Mouse (Mus musculus): ENCODE data around the gene Cd6.

Cd6 gene

DNA sequence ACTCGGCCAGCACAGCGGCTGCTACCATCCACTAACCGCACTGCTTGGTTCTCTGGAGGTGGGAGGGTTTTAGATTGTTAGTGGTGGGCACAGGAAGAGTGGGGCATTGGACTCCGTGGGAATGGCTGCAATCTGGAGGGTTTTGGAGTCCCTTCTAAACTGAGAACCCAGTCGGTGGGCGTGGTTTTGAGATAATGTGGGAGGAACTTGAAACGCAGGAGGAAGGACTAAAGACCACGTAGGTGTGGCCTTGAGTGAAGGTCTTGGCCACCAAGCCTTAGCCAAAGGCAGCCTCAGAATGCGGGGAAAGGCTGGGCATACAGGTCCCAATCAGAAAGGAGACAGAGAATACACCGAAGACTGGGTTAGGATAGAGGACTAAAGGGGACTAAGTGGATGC lies 31.3 kb downstream of the Cd6 start:
- peak; percentile 16 for DNase-seq

DNA sequence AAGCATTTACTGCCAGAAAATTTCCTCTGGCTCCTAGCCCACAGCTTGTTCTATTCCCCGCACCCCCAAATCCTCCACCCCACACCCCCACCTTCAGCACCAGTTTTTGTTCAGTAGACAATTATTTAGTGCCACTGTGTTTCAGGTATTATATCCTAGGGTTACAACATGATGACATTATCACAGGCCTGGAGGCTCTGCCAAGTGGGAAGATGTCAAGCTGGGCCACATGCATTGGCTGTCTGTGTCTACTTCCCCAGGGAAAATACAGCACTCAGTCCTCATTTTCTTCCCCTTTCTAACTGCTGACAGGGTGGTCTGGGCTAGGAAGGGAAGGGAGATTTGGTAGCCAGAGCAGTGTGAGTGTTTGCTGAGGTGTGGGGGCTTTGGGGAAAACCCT lies 34.9 kb downstream of the Cd6 start:
- DNase-seq = no peak

DNA sequence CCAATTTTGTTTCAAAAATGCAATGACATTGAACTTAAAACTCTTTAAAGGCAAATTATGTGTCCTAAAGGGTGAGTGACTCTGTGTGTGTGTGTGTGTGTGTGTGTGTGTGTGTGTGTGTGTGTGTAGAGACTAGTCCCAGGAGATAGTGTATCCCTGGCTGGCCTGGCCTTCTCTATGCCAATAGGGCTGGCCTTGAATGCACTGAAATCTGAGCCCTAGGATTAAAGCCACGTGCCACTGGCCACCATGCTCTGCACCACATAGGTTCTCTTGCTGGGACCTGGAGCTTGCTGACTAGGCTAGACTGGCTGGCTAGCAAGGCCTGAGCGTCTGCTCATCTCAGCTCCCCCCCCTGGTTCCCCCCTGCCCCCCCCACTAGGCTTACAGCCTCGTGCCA lies 36.8 kb downstream of the Cd6 start:
- no peak for DNase-seq

DNA sequence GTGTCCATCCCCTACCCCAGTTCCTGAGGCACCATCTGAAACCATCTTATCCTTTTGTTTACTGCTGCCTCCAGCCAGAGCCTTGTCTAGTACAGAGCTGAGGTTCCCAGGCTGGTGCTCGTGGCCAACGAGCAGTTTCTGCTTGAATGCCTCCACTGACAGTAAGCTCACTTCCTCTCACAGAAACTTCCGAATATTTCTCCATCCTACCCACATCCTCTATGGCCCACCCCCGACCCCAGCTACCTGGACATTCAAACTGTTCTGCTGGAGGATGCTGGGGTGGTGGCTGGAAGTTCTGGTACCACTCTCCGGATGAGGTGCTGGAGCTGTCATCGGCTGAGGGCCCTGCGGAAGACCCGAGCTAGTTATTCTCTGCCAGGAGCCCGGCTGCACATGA lies 39.5 kb downstream of the Cd6 start:
- peak; percentile 13 for DNase-seq

DNA sequence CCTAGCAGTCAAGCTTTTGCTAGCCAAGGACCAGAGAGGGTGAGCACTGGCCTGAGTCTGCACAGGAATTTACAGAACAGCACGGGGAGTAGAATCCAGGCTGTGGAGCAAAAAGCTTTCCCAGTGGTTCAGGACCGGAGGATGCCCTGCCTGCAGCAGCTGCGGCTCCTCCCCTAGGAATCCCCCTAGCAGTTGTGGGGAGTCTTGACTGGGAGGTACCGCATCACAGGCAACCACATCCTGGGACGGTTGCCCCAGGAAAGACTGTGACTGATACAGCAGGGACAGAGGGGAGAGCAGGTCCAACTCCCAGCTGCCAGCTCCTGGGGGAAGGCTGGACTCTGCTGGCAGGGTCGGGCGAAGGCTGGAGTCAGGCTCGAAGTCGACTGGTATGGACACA lies 41.6 kb downstream of the Cd6 start:
- DNase-seq = no peak

DNA sequence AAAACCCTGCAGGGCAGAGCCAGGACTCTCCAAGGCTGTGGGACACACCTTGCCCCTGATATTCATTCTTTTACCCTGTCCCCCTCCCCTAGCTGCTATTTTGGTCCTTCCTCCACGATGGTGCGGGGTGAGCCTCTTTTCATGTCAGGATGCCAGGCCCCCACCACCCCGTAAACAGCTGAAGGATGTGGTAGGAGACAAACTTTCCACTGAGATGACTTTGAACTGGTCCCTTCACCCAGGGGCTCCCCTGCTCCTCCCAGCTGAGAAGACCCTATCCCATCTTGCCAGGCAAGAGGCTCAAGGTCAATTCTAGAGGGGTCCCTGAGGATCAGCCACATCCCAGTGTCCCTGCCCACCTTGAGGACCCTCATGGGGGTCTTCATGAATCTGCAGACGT lies 42.5 kb downstream of the Cd6 start:
- DNase-seq = peak; percentile 18

DNA sequence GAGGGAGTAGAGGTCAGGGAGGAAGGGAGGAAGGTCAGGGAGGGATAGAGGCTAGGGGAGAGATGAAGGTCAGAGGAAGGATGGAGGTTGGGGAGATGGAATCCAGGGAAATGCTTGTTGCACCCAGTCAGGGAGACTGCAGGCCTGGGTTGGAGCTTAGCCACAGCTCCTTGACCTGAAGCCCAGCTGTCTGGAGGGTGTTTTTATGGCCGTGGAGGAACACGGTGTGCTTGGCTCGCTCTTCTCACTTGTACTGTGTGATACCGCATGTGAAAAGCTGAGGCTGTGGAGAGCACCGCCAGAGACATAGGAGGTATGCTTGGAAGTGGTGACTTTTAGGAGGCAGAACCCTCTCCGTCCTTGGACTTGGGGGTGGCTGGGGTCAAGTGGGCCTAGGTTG lies 43.1 kb downstream of the Cd6 start:
- peak; percentile 16 for DNase-seq

DNA sequence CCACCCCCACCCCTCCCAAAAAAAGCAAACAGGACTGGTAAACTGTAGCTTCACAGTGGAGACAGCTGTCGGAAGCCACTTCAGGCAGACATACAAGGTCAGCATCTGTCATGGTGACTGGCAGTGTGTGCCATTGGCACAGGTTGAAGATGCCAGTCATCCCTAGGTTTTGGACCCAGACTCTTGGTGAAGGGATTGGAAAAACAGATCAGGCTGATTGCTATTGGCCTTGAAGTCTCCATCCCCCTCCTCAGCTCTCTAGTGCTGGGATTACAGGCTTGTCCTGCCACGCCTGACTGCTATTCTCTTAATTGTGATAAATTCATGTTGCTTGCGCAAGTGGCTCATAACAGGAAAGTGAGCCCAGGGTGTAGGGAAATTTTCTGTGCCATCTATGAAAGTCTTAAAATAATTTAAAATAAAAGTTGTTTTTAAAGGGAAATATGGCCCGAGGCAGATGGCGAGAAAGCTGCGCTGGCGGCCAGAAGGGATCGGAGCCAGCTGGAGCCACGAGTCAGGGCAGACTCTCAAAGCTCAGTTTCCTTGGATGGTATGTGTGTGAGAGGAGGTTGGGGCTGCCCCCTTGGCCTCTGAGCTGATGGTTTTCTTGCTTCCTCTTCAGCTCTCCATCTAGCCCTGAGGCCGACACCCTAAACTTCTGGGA lies 44.9 kb downstream of the Cd6 start:
- peak; percentile 66 for DNase-seq

DNA sequence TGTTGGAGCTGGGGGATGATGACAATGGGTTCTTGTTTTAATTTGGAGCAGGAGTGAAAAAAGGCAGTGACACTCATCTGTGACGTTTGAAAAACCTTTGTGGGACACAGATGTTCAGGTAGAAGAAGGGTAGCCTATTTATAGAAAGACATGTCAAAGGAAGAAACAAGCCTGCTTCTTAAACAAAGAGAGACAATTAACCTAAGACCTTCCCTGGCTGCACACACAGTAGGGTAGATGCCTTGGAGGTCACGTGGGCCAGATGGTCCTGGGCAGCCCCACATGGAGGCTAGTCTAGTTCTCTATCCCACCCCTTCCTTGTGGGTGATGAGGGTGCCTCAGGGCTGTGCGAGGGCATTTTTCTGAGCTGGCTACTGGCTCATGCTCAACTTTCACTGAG lies 45.8 kb downstream of the Cd6 start:
- DNase-seq = peak; percentile 24

DNA sequence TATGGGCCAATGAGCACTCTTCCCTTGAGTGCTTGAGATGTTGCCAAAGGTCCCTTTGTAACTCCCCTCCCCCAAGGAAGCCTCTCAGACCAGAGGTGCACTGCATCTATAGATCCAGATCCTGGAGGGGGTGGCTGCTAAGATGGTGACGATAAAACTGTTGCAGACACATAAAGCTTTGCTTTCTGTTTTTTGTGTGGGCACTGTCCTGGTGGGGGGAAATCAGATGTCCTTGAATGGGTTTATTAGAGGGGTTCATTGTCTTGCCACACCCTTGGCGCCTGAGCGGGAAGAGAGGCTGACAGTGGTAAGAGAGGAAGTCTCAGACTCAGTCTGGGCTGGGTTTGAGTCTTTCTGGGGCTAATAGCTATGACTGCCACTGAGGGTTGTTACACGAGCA lies 46.7 kb downstream of the Cd6 start:
- DNase-seq = peak; percentile 17

DNA sequence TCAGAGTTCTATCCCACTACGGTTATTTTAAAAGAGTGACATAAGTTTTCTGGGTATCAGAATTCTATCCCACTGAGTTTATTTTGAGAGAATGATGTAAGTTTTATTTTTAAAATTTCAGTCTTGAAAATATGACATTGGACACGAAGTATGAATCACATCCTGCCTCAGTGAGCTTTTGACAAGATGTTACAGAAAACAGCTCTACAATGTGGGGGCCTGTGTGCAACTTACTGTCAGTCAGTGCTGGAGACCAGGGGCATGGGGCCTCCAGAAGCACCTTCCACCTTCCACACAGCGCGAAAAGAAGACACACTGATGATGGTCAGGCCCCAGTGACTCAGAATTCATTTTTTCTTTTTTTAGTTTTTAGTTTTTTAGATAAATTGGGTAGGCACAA lies 48.2 kb downstream of the Cd6 start:
- DNase-seq = no peak

DNA sequence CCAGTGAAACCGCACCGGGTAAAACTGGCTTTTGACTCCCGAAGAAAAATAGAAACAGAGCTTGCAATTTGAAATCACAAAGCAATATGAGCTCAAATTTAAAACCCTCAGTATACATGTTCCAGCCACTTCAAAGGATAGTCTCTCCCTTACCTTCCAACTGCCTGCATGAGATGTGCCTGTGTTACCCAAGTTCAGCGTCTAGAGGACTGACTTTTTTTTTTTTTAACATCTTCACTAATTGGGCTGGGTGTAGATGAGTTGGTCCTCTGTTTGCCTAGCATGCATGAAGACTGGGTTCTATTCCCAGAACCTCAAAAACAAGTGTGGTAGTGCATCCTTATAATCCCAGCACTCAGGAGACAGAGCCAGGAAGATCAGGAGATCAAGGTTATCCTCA lies 53.0 kb downstream of the Cd6 start:
- DNase-seq = no peak

DNA sequence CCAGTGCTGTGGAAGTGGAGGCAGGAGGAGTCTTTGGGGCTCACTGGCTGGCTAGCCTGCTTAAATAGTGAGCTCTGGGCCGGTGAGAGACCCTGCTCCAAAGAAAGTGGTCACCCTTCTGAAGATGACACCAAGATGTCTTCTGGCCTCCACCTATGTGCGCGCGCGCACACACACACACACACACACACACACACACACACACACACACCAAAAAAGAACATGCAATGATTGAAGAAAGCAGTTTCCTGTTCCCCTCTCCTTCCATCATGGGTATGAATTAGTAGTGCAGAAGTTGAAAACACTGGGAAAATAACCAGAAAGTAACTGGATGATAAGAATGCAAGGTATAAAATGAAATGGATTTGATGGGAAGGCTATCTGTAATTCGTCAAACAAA lies 55.7 kb downstream of the Cd6 start:
- no peak for DNase-seq

DNA sequence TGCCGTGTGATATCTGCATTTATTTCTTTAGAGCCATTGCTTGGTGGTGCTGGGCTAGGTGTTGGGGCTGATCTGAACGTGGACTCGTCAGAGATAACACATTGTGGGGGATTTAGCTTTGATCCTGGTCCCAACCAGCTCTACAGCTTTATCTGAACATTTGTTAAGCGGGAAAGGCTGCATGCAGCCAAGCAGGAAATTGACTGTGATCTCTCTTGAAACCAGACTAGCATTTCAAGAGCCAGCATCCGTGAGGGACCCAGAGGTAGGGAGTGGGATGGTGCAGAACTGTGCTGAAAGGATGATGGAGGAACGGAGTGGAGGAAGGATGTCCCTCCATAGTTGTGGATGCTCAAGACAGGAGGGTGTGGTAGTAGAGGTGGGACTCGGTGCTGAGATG lies 56.5 kb downstream of the Cd6 start:
- DNase-seq = no peak

DNA sequence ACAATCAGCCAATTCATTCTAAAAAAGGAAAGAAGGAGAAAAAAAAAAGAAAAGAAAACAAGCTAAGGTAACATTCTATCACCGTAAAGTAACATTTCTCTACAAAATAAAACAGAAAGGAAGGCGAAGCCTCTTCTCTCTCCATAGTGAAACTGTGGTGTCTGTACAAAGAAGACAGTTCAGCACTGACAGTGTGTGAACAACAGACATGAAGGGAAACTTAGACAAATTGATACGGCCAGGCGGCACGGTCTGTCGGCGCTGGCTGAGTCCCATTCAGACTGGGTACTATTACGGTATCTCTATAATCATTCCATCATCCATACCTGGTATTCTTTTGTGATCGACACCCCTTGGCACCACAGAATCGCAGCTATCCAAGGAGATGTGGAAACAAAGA lies 57.0 kb downstream of the Cd6 start:
- DNase-seq = no peak

DNA sequence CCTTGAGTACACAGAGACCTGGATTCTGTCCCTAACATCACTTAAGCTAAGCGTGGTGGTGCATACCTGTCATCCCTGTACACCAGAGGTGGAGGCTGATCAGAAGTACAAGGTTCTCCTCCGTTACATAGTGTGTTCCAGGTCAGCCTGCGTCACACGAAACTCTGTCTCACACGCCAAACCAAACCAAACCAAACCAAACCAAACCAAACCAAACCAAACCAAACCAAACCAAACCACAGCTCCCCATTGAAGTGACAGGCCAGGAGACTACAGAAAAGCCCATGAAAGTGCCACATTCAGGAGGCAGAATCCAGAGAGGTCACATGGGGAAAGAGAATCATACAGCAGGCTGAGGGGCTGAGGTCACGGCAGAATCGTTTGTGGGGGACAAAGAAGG lies 57.9 kb downstream of the Cd6 start:
- no peak for DNase-seq

DNA sequence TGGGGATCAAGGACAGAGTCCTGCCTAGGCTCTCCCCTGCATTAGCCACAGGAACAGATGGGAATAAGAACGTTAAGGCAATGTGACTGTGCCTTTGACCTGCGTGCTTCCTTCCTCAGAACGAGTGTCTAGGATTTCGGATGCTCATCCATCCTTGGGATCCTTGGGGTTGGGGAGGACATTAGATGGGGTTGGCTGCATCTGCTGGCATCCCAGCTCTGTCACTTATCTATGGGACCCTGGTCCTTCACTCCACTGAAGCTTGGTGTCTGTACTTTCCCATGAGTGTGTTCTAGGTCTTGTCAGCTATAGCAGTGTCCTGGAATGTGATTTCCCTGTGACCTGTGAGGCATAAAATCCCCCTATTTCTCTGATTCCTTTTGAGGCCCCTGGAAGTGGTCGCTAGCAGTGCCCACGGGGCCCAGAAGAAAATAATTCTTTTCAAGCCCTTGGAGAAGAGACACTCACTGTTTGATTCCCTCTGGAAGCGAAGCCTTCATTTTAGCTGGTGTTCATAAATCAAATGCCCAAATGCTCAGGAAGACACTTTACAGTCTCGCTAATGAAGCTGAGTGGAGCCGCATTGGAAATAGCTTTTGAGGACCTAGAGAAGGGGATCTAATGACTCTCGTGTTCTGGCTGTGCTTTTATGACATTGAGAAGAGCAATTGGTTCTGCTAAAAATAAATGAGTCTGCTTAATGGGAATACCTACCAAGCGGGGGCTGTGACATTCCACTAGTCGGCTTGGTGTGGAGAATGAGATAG lies 60.2 kb downstream of the Cd6 start:
- no peak for DNase-seq

DNA sequence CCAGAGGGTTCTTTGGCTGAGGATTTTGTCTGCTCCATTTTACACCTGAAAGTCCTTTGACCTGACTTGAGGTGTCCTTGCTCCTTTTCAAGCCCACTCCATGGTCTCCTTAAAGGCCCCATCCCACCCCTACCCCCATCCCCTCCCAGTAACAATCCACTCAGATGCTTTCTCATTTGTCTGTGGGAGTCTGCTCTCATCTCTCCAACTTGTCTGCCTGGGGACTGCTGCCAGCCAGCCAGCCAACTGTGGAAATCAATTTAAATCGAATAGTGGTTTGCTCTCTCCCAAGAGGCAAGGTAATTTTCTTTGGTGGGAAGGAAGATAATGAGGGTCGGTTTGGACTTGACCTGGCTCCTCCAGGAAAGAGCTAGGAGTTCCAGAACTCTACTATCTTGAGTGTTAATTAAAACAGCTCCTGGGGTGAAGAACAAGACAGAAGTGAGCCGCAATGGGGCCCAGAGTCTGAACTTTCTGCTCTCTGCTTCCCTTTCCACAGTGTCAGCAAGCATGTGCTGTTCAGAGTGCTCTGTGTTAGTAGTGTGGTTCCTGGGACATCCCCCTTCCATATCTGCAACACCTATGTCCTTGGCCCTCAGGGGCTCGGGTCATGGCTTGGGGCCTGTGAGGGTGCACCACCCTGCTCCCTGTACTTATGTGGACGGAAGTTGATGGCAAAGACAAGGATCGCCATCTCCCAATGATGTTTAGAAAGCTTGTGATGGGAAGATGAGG lies 61.0 kb downstream of the Cd6 start:
- peak; percentile 22 for DNase-seq

DNA sequence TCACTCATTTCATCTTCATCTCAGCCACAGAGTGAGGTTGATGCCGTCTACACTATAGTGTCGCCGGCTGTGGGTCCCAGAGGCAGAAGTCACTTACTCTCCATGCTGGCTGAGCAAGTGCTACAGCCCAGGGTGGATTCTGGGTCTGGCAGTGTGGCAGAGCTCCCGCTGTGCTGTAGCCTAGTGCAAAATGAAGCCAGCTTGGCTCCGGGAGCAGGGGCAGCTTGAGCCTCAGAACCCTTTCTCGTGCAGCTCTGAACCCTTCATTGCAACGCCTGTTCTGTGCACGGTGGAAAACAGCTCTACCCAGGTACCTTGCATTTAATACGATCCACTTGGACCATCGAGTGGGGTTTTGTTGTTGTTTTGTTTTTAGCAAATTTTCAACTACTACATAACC lies 62.2 kb downstream of the Cd6 start:
- DNase-seq = peak; percentile 81

DNA sequence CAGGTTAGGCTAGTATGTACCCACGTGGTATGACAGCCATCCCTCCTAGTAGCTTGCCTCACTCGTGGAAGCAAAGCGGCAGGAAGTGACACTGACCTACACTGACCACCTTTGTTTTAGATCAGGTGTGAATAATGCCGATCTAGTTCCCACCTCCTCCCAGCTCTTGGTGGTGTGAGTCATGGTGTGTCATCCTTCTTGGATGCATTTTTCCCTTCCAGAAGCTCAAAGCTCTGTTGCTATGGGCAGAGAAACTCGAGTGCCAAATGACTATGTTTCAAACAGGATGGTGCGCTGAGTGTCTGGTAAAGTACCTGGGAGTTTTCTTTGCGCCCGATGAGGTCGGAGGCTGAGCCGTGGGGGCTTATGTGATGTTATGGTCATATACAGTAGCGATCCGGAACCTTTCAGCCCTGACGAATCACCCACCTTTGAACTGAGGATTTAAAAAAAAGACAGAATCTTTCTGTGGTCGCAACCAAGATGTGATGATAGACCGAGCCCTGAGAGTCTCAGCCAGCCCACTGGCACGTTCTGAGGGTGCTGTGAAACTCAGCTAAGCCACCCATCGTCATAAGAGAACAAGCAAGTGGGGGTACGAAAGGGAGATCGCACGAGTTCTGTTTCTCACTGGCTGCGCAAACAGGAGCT lies 66.4 kb downstream of the Cd6 start:
- DNase-seq = peak; percentile 39

DNA sequence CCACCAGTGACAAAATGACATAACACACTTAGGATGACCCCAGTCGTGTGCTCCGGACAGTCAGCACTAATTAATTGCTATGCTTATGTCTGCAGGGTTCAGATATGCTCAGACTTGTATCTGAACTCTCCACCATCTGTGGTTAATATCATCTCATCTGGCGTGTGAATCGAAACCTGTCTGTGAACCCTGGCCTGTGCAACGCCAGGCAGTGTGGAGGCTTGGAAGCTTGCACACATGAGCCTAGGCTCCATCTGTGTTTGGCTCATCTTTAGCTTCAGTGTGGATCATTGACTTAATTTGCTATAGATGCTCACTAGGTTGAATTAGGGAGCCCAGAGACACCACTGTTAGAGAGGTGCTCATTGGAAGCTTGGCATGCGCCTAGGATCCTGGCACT lies 67.4 kb downstream of the Cd6 start:
- DNase-seq = no peak

DNA sequence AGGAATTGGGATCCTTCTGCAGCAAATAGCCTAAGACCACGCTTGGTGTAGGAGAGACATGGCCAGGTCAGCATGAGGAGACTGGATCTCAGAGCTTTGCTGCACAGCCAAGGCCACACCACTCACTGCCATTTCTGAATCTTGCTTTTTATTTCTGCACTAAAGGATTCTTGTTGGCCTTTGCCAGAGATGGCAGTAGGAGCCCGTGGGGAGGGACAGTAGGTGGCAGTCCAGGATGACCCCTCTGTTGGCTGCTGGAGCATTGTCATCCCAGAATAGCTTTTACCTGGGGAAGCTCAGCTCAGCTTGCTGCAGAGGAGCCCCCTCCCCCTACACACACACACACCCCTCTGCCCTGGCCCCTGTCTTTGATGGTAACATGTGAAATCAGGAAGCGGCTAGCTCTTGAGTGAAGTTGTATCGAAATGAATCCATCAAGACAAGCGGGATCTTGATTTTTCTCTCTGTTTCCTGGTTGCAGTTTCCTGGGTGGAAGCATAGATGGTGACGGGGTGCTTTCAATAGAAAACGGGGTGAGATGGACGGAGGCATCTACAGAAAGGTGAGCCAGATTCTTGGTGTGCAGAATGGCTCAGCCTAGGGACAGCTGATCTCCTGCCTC lies 68.0 kb downstream of the Cd6 start:
- no peak for DNase-seq
